Mouse (Mus musculus) intestine, postnatal 0 days (tissue): Measurements from ENCODE around the gene Gm49396. TPM values are rescaled to one million over a fixed set of nuclear protein-coding genes. Genes with fewer than 3 reads are reported as not detected.

Experiments used
- ATAC-seq: fragments of 200-750 bp; cut with Nextera tagmentation; 2 replicates; pipeline ENCODE4 v1.8.0; 2017; ENCODE audit warnings: mild to moderate bottlenecking, moderate TSS enrichment, moderate library complexity
- H3K27ac ChIP-seq: fragments of 300-500 bp; sonication (generic); 2 replicates; pipeline ENCODE4 v1.5.1; 2014; ENCODE audit warnings: mild to moderate bottlenecking, low read depth, low read length, moderate library complexity
- H3K27me3 ChIP-seq: fragments of 300-500 bp; sonication (generic); replicated peaks from 2 replicates; pipeline ENCODE4 v1.6.1; 2014; ENCODE audit warnings: low read length, mixed read lengths; ENCODE audit not compliant: control insufficient read depth, insufficient read depth
- H3K36me3 ChIP-seq: fragments of 300-500 bp; sonication (generic); 2 replicates; pipeline ENCODE4 v1.6.1; 2014; ENCODE audit warnings: mild to moderate bottlenecking, moderate library complexity; ENCODE audit not compliant: control insufficient read depth, insufficient read depth
- H3K4me1 ChIP-seq: fragments of 300-500 bp; sonication (generic); replicated peaks from 2 replicates; pipeline ENCODE4 v1.6.1; 2014; ENCODE audit warnings: antibody characterized with exemption, low read length, mixed read lengths; ENCODE audit not compliant: control insufficient read depth, insufficient read depth
- H3K4me2 ChIP-seq: fragments of 300-500 bp; sonication (generic); replicated peaks from 2 replicates; pipeline ENCODE4 v1.6.1; 2014; ENCODE audit warnings: low read depth, mild to moderate bottlenecking, moderate library complexity
- H3K4me3 ChIP-seq: fragments of 300-500 bp; sonication (generic); 2 replicates; pipeline ENCODE4 v1.5.1; 2014; ENCODE audit warnings: low read depth, low read length
- H3K9ac ChIP-seq: fragments of 300-500 bp; sonication (generic); 2 replicates; pipeline ENCODE4 v1.6.1; 2014; ENCODE audit warnings: mild to moderate bottlenecking, low read depth, low read length
- H3K9me3 ChIP-seq: fragments of 300-500 bp; sonication (generic); 2 replicates; pipeline ENCODE4 v1.6.1; 2016; ENCODE audit warnings: mixed run types; ENCODE audit not compliant: control insufficient read depth
- CTCF ChIP-seq: sonication (generic); IDR thresholded peaks from 2 replicates; pipeline ENCODE4 v1.5.1; 2016; ENCODE audit warnings: low read depth, mild to moderate bottlenecking, control low read depth, antibody characterized with exemption, moderate library complexity
- WGBS: fragments of 180-500 bp; shearing (Covaris S2); extraction: QIAGEN DNeasy Blood & Tissue Kit; methylation state at CpG from one replicate; pipeline ENCODE4 v1.1.7; 2014; 5-methylcytosine and 5-hydroxymethylcytosine counted together
- polyA plus RNA-seq: library from polyadenylated mRNA; unstranded; fragments of >200 nt; fragmentation: Nextera tagmentation; extraction: Ambion mirVana; gene quantifications from 2 replicates; pipeline ENCODE4 v1.2.1, GENCODE M21; 2015

The Gm49396 gene
- polyA plus RNA-seq, 1 experiment from 2014 or later: 0.83 TPM

GRCm38 (mm10) chr7:30581547-30581946 is 18.4 kb downstream of the Gm49396 start:
- ATAC-seq: no peak
- H3K4me1 ChIP-seq: no peaks in the 10 kb centered on the region
- H3K36me3 ChIP-seq: peaks cover 99% of the 10 kb centered on the region
- H3K4me2 ChIP-seq: no peak overlapping the region
- H3K27me3 ChIP-seq: no peaks in the 10 kb centered on the region
- 0 out of 2 replicates have a peak overlapping the region, but pooled peaks have one; percentile 0 for H3K27ac ChIP-seq
- H3K9ac ChIP-seq: no peak overlapping the region
- H3K9me3 ChIP-seq: no peaks in the 10 kb centered on the region
- no peak overlapping the region for H3K4me3 ChIP-seq
- no peak for TF ChIP-seq CTCF
- 98% methylated on average over 16 of the region's 16 CpGs for WGBS

- Histone ChIP-seq H3K36me3 (peaks cover 73% of the 10 kb centered on the region), H3K4me2 (no peak overlapping the region), H3K9ac (no peak overlapping the region), H3K4me1 (no peaks in the 10 kb centered on the region), H3K27ac (no peak overlapping the region), H3K4me3 (no peak overlapping the region), H3K27me3 (no peaks in the 10 kb centered on the region), H3K9me3 (no peaks in the 10 kb centered on the region)
- no peak for TF ChIP-seq CTCF
- WGBS: 88% methylated on average over 10 of the region's 10 CpGs
- no peak for ATAC-seq
Measured at GRCm38 (mm10) chr7:30584339-30584738, 21.2 kb downstream of the Gm49396 start.

GRCm38 (mm10) chr7:30585170-30585569 is 22.0 kb downstream of the Gm49396 start:
- no peak overlapping the region for H3K9ac ChIP-seq
- no peak overlapping the region for H3K4me2 ChIP-seq
- H3K27ac ChIP-seq: no peak overlapping the region
- H3K36me3 ChIP-seq: peaks cover 65% of the 10 kb centered on the region
- no peak for ATAC-seq
- no peaks in the 10 kb centered on the region for H3K9me3 ChIP-seq
- H3K4me1 ChIP-seq: no peaks in the 10 kb centered on the region
- WGBS: 98% methylated on average over 7 of the region's 7 CpGs
- no peak for TF ChIP-seq CTCF
- no peaks in the 10 kb centered on the region for H3K27me3 ChIP-seq
- no peak overlapping the region for H3K4me3 ChIP-seq

DNA sequence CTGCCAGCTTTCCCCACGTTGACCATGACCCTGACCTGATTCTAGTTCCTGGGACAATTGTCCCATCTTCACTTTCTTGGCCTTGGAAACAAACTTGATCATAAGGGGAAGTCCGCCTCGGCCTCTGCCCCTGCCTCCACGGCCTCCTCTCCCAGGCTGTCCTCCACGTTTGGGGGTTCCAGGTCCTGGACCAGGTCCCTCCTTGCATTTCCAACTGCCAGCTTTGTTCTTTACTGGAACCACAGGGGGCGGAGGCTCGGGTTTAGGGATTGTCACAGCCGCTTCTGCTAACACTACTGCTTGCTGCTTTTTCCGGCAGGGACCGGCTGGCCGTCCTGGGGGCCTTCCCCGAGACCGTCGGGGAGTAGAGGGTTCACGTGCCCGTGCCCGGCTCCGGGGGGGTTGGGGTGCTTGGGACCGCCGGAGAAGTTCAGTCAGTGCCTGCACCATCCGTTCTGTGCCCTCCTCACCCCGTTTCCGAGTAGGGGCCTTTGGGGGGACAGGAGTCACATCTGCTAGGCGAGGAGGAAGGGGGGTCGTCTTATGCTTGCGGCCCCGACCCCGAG is 23.4 kb downstream of the Gm49396 start:
- 90% methylated on average over 28 of the region's 28 CpGs for WGBS
- Histone ChIP-seq H3K4me1 (no peaks in the 10 kb centered on the region), H3K27me3 (no peaks in the 10 kb centered on the region), H3K36me3 (peaks cover 51% of the 10 kb centered on the region), H3K4me3 (no peak overlapping the region), H3K27ac (no peak overlapping the region), H3K4me2 (no peak overlapping the region), H3K9me3 (no peaks in the 10 kb centered on the region), H3K9ac (no peak overlapping the region)
- ATAC-seq: no peak
- no peak for TF ChIP-seq CTCF

- Histone ChIP-seq H3K27me3 (no peaks in the 10 kb centered on the region), H3K9me3 (no peaks in the 10 kb centered on the region), H3K4me1 (no peaks in the 10 kb centered on the region), H3K36me3 (peaks cover 36% of the 10 kb centered on the region), H3K9ac (peak overlapping the region; percentile 92), H3K4me3 (peak overlapping the region; percentile 81), H3K27ac (peak overlapping the region; percentile 87), H3K4me2 (peak overlapping the region; percentile 67)
- ATAC-seq: peak; percentile 8; the same call in 1 of the 2 replicates
- TF ChIP-seq CTCF: no peak
- under 1% methylated on average over 66 of the region's 67 CpGs for WGBS
Measured at GRCm38 (mm10) chr7:30587842-30588667, 24.9 kb downstream of the Gm49396 start.

DNA sequence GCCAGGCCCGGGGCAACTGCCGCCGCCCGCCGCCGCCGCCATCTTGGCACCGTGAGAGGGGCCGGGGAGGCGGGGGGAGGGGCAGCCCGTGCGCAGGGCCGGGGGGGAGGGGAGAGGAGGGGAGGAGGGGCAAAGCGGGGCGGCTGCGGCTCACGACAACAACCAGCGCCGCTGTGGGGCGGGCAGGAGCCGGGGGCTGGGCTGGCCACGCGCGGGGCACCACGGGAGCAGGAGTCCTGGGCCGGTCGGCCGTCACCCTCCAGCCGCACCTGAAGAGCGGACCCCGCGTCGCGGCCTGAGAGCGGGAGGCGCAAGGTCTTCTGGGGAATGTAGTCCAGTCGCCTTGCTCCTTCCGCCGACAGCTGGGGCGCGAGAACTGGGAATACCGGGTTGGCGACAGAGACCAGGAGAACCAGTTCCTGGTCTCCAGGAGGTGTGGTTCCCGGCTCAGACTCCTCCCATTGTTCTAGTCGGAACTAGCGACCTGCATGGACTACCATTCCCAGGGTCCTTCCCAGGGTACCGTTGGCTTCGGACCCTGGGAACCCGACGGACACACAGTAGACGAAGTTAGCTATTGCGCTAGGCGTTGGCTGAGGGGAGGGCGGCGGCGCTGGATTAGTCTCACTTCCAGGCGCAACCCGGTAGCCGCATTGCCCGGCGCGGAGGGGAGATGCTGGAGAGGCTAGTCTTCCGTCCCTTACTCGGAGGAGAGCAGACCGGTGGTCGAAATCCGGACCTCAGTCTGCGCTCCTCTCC is 25.7 kb downstream of the Gm49396 start, which contains the start of gene Kmt2b:
Kmt2b (minus strand) TSS at position 51 of the 759 bp plus-strand sequence.
- peak; percentile 94 for ATAC-seq
- peak within 1 kb of the TSS; percentile 67 for H3K4me2 ChIP-seq

More for the DNA sequence above, 25.7 kb downstream of the Gm49396 start, which contains the start of gene Kmt2b:
- no peaks in the 10 kb centered on the region for H3K4me1 ChIP-seq
- H3K9me3 ChIP-seq: no peaks in the 10 kb centered on the region
- H3K36me3 ChIP-seq: peaks cover 29% of the 10 kb centered on the region
- H3K27ac ChIP-seq: peak within 1 kb of the TSS; percentile 87
- TF ChIP-seq CTCF: 0 out of 2 replicates have a peak, but pooled peaks have one; percentile 13
- no peaks in the 10 kb centered on the region for H3K27me3 ChIP-seq
- under 1% methylated on average over 49 of the region's 68 CpGs for WGBS
- peak within 1 kb of the TSS; percentile 92 for H3K9ac ChIP-seq
- peak within 1 kb of the TSS; percentile 81 for H3K4me3 ChIP-seq
